Mouse (Mus musculus) fat pad, adult 2 months (tissue): Measurements from ENCODE around the gene Smyd4.

ENCODE experiments used
- DNase-seq: peaks from one replicate; pipeline ENCODE4 v3.0.0-alpha.2; 2011; ENCODE audit warnings: low read depth, low spot score; ENCODE audit errors: extremely low read depth

Smyd4 gene

DNA sequence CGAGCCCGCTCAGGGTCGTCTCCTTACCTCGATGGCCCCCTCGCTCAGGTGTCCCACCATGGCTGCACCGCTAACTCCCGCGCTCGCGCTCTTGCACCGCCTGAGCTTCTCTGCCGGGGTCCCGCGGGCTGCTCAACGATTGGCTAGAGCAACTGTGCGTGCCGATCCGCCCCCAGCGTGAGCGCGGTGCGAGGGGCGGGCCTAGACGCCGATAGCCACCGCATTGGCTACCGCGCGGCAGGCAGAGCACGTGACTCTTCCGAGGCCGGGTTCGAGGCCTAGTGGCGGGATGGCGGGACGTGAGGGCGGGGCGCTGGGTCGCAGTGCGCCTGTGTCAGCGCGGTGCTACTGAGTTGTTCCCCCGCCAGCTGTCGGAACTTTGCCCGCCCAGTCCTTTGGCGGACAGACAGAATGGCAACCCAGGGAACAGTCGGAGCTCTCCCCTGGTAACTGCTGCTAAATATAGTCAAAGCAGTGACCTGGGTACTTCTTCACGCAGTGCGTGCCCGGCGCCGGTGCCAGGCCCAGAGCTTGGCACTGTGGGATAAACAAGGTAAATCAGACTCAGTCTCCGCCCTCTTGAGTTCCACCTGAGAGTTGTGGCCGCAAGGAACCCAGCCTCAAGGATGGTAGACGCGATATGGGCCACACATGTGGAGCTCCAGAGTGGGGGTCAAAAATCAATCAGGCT lies at the start of gene Smyd4, which contains the start of gene Rpa1:
Gene Smyd4, plus strand, starts transcription at position 235 of the 691 bp plus-strand sequence.
Gene Rpa1, minus strand, starts transcription at position 126 of the 691 bp plus-strand sequence.
- peak; percentile 39 for DNase-seq

DNA sequence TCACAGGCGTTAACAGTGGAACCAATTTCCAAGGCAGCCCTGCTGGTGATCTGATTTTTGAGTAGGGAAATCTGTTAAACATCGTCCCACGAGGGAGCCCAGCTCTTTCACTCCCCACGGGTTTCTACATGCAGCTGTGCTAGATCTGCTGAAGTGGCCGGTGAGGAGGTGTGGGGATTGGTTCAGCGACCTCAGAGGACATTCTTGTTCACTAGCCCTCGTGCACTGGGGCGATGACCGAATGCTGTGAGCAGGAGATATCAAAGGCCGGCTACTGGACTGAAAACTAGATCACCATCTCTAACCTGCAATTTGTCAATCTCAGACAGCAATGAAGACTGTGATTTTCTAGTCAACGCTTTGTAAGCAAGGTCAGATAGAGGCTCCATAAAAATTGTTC lies 49.7 kb upstream of the Smyd4 start:
- no peak for DNase-seq

DNA sequence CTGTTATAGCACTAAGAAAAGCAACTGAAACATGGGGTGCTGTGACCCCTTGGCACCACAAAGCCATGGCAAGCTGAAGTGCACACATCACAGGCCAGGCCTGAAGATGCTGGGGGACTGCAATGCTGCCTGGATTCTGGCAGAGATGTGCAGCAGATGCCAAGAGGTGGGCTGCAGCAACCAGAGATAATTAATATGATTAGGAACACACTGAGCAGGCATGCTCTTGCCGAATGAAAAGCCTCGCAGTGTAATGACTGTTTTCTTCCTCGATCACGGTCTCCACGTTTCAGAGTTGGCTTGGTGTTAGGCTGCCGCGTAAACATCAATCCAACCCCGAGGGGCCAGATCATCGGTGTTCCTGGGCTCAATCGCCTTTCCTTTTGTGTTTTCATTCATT lies 48.4 kb upstream of the Smyd4 start:
- DNase-seq, result no peak

DNA sequence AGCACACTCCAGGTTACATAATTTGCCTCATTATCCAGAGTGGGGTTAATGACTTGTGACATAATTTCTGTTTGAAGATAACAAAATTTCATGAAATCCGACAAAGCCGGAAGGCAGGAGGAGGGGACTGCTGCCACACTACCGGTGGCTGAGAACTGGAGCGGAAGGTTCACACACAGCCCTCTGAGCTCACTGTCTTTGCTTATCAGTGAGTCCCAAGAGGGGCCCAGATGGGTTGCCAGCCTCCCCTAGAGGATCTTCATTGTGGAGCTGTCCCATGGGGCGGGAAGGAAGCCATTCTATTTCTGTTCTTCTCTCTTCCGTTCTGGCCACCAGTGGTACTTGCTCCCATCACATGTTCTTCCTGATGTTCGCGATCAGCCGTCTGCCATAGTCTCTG lies 47.3 kb upstream of the Smyd4 start:
- DNase-seq, result no peak

DNA sequence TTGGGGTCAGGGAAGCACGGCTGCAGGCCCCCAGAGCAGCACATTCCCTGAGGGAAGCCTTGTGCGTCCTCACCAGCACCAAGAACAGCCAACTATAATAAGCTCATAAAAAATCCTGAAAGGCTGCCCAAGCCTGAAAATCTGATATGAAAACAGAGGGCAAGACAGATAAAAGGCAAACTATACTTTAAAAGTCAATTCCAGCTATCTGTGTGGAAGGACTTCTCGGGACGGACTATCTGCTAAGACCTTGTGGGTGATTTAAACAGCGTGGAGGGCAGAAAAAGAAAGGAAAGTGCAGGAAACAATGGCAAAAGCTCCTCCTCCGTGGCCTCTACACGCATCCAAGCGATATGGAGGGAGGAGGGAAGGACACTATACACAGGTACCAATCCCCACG lies 43.4 kb upstream of the Smyd4 start:
- no peak for DNase-seq

DNA sequence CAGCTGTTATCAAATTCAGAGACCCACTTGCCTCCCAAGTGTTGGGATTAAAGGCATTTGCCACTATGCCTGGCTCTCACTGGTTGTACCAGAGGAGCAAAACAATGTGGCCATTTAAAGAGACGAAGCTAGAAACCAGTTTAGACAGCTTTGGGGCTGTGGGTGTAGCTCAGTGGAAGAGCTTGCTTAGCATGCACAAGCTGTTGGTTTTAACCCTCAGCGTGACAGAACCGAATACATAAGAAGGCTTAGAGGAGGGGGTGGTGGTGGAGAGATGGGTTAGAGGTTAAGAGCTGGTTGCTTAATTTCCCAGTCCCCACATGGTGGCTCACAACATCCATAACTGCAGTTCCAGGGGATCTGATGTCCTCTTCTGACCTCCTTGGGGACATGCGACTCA lies 39.6 kb upstream of the Smyd4 start:
- DNase-seq, result no peak

DNA sequence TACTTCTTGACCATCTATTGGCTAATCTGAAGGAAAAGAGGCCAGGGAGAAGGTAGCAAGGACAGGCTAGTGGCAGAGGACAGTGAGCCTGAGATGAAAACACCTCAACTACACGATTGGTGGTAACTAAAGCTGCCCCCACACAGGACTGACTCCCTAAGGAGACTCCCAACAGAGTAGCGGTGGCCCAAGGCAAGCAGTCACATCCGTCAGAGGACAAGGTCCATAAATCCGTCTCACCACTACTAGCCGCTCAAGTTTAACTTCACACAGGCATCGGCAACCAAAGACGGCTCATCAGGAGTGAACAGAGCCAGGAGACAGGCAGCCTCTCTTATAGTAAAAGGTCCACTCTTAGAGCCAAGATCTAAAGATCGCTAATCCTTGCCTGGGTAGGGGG lies 37.4 kb upstream of the Smyd4 start:
- DNase-seq, result no peak

DNA sequence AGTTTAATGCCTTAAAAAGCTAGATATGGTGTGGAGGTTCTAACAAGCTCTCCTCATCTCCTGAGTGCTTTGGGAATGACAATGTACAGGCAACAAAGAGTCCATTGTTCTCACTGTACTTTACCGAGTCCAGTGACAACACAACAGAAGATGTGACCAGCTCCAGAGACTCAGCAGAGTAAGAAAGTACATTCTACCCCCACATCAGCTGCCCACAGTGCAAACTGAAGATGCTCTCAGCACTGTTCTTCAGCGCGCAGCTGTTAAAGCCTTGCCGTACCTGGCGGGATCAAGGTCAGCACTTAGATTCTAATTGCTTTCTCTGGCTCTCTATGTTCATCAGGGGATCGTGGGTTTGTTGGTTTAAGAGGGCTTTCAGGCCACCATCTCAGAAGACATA lies 36.5 kb upstream of the Smyd4 start:
- no peak for DNase-seq

DNA sequence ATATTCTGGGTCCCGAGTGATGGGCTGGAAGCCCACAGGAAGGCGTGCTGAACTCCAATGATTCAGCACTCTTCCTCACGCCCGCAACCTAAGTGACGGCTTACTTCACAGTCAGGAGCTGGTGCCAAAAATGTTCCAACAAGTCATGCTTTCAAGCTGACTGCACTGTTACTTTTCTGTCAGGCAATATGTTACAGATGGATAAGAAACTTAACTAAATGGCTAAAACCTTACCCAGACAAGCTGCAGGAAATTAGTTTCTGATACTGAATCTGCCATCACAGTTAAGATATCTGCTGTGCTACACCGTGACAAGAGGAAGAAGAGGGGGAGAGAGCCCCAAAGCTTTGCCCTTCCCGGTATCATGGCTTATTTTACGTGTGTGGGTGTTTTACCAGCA lies 34.4 kb upstream of the Smyd4 start:
- DNase-seq, result no peak

DNA sequence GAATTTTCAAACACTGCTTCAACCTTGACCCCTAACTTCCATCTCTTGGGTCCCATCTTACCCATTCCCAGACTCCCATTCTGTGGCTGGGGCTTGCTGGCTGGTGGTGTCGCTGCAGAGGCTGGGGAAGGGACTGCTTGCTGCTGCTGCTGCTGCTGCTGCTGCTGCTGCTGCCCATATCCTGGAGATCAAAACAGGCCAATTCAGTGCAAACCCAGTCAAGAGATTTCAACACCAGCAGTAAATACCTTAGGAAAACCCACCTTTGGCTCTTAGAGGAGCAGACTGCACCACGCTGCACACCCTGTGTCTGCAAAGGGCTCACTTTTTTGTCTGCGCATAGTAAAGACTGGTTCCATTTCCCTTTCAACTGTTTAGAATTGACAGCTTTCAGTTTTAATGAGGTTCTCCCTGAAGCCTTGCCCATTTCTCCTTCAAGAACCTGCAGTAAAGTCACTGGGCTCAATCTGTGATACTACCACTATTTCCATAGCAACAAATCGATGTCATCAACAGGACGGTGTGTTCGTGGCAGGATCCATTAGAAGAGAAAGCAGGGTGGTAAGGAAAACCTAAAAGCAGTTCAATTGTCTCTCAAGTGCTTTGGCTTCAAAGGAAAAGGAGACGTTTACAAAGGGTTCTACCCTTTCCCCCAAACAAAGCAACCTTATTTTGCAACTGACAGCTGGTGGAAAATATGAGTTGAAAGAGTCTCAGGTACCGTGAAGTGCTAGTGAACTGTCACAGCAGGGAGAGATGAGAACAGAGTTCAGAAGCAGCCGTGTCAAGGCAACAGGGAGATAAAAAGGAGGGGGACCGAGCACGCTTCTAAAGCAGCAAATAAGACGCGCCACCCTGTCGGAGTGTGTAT lies 29.6 kb upstream of the Smyd4 start:
- no peak for DNase-seq

DNA sequence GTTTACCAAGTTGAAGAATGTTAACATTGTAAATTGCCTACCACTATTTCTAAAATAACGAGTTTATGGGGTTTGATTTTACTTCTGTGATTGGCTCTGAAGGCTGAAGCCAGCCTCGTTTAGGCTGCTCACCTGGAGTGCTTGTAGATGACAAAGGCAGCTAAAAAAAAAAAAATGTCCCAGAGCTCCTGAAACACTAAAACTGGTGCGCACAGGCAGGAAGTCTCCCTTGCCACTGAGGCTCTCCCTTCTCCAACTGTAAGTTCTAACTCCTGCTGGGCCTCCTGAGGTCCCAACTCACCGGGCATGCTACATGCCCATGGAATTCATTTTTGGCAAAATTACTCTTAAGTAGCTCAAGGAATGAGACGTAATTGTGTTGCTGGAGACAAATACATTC lies 29.0 kb upstream of the Smyd4 start:
- no peak for DNase-seq

DNA sequence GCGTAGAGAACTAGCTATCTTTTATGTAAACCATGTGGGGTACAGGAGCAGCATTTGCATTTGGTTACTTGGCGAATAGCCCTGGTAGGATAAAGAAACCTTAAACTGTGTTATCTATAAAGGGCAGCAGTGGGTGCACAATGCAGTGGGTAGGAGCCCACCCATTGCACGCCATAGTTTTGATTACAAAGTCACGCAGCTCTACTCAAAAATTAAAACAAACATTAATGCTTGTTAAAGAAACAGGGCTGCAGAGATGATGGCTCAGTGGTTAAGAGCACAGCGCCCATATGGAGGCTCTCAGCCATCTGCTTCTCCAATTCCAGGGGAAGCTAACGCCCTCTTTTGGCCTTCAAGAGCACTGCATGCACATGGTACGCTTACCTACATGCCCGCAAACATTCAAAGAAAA lies 24.9 kb upstream of the Smyd4 start:
- no peak for DNase-seq

DNA sequence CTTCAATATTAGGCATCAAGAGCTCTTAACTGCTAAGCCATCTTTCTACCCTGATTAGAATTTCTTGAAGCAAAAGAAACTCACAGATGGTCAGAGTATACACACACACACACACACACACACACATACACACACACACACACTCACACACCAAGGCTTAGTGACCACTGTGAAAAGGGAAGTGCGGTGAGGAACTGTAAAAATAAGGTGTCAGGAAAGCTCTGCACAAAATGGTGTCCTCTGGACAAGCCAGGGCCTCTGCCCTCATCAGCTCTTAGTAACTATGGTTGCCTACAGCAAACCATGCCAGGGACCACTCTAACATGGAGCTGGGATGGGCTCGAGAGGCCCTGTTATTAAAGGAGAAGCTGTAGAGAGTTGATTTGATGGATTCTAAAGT lies 23.8 kb upstream of the Smyd4 start:
- DNase-seq, result no peak

DNA sequence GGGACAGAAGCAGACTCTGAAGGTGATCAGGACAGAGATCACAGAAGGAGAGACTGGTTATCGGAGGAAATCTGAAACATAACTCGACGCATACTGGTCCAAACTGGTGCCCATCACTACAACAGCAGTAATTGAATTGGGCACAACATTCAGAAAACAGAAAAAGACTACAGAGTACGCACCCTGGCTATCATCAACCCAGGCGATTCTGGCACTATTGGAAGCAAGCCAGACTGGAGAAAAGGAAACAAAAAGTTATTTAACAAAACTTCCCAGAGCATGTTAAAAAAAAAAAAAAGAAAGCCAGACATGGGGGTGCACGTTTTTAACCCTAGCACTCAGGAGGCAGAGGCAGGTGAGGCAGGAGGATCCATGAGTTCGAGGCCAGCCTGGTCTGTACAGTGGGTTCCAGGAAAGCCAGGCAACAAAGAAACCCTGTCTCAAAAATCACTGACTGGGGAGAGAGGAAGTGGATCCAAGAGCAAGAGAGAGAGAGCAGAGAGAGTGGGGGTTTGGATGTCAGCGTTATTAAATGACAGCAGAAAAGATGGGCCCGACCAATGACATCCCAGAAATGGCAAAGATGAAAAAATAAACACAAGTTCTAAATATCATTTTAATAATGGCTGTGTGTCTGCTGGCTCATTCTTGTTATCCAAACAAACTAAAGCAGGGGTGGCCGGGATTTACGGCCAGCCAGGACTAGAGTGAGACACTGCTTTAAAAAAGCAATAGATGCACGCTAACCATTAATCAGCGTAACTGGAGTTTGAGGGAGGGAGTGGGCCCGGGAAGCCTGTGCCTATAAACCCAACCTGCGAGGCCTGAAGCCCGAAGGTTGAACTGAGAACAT lies 22.9 kb upstream of the Smyd4 start:
- DNase-seq, result no peak

DNA sequence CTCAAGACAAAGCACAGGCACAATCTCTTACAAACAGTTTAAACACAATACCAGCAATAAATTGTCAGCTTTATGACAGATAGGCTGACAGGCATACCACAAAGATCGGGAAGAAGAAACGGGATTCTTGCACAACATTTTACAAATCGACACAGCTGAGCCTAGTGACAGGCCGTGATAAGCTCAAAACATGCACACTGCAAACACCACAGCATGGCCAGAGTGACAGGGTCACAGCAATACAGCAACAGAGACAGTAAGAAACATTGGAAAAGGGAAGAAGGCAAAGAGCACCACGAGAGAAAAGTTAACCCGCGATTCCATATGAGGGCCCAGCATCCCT lies 22.3 kb upstream of the Smyd4 start:
- no peak for DNase-seq

DNA sequence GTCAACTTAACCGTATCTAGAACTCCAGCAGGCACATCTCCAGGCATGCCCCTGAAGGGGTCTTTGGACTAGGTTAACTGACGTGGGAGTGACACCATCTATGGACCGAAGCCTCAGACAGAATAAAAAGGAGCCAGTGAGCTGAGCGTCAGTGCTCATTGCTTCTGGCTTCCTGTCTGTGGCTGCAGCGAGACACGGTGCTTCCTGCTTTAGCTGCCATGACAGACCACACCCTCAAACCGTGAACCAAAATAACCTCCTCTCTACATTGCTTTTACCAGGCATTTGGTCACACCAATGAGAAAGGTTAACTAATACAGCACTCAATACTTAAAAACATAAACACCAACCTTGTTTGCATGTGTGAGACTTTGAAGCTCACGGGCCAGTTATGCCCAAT lies 11.6 kb upstream of the Smyd4 start:
- no peak for DNase-seq

DNA sequence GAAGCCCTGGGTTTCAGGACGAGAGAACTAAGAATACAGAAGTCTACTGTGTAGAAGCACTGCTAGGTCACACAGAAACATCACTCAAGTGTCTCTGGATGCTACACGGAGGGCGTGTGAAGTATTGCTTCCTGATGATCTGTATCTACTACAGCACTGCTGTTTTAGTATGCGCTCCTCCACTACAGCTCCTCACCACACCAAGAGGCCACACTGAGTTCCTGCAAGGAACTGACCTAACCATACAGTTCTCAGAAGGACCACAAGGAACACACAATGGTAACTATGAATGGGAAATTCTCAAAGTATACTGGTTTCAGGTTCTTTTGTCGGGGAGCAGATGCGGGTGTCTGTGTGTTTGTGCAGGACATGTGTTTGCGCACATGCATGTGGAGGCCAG lies 11.0 kb upstream of the Smyd4 start:
- no peak for DNase-seq

DNA sequence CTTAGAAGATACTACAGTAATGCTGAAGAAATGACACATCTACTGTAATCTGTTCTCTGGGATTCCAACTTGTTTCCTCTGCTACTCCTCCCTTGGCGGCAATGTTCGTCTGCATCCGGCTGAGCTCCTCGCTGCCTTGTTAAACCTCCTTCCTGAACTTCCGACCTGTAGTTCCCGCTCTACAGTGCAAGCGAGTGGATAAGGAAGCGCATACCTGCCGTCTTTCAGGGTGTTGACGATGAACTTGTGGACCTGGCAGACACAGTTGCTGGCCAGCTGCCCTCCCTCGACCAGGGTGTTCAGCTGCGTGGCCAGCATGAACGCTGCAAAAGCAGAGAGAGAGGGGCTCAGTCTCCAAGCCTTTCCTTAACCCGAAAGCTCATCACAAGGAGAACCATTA lies 8.2 kb upstream of the Smyd4 start:
- DNase-seq, result no peak

DNA sequence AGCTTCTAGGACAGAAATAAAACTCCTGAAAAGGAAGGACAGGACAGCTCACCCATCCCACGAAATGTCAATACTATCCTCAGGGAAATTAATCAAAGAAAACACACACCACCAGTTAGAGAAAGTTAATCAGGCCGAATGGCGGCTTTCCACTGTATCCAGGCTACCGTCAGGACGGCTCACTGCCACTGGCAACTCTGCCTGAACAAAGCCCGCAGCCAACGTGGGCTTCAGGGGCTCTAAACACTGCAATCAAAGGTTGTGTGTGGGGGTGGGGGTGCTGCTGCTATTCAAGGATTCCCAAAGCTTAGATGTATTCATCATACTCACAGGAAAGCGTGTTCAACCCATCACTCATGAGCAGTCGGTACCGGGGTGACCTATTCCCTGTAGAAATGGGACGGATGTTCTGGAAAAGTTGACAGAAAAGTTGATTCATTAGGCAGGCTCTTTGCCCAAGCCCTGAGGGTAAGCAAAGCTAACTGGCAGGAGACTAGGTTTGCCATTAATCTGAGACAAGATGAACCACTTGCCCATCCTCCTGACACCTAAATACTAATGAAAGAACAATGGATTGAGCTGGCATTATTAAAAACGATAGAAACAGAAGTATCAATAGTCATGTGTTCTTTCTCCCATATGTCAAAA lies 7.4 kb upstream of the Smyd4 start:
- DNase-seq, result peak; percentile 39

DNA sequence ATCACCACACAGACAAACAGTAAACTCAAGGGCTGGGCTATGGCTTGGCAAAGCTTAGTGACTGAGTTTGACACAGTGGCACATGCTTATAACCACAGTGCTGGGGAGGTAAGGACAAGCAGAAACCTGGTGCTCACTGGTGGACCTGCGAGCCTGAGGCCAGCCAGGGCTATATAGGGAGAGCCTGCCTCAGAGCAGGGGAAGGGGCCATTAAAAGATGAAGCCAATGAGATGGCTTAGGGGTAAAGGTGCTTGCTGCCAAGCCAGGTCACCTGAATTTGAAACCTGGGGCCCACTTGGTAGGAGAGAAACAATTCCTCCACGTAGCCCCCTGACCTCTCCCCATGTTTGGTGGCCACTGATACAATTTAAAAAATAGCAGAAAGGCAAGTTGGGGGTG lies 5.1 kb upstream of the Smyd4 start:
- DNase-seq, result no peak

DNA sequence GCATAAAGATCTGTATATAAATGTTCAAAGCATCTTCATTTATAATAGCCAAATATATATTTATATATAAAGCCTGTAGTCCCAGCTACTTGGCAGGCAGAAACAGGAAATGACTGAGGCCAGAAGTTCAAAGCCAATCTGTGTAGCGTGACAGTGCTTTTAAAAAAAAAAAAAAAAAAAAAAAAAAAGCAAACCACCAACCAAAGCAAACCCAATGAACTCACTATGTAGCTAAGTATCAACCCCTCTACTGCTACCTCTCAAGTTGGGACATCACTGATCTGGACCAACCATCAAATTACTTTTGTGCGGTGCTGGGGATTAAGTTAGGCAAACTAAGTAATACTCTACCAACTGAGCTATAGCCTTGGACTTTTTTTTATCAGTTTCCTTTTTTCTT lies 4.1 kb upstream of the Smyd4 start:
- DNase-seq, result no peak
